Comparison of ENCODE assay signal across 24 mouse cellular contexts in genomic region chr6:32006382-32006781, GRCm38 (mm10). TPM values are rescaled to one million over a fixed set of nuclear protein-coding genes. Genes with fewer than 3 reads are reported as not detected.
"Had no signal": no experiment of that assay in that cellular context is flagged by ENCODE, and none has a peak within 500 bp of the region (broad histone marks: within the 10 kb centered on the region; RNA-seq: fewer than 3 reads in every experiment).

No protein-coding gene starts in this region.

- ATAC-seq: liver, postnatal 0 days; midbrain, embryonic 13.5 days; midbrain, embryonic 15.5 days had no signal

- H3K9me3 ChIP-seq: liver, embryonic 13.5 days; liver, embryonic 15.5 days; midbrain, embryonic 13.5 days; midbrain, embryonic 15.5 days; neural tube, embryonic 12.5 days; stomach, embryonic 15.5 days had no signal

- H3K9ac ChIP-seq: liver, embryonic 13.5 days; liver, embryonic 15.5 days; liver, postnatal 0 days; midbrain, embryonic 13.5 days; midbrain, embryonic 15.5 days; neural tube, embryonic 12.5 days; stomach, embryonic 15.5 days had no signal

- H3K36me3 ChIP-seq: liver, embryonic 13.5 days; liver, embryonic 15.5 days; midbrain, embryonic 13.5 days; midbrain, embryonic 15.5 days; neural tube, embryonic 12.5 days; stomach, embryonic 15.5 days had no signal

- DNase-seq: liver; liver, embryonic 13.5 days; liver, postnatal 0 days; right cerebral cortex, postnatal 14 days; thymus, adult 2 months; thymus, postnatal 25 days; thymus, postnatal 4 days had no signal

- H3K4me2 ChIP-seq: liver, embryonic 11.5 days; liver, embryonic 13.5 days; liver, embryonic 15.5 days; midbrain, embryonic 11.5 days; midbrain, embryonic 13.5 days; midbrain, embryonic 15.5 days; neural tube, embryonic 12.5 days; stomach, embryonic 15.5 days had no signal

- H3K27ac ChIP-seq: liver, embryonic 13.5 days; liver, embryonic 15.5 days; macrophage; midbrain, embryonic 13.5 days; midbrain, embryonic 15.5 days; neural tube, embryonic 12.5 days; stomach, embryonic 15.5 days; stomach, postnatal 0 days had no signal

- H3K27me3 ChIP-seq: liver, embryonic 13.5 days; liver, embryonic 15.5 days; megakaryocyte, embryonic 14.5 days; midbrain, embryonic 13.5 days; midbrain, embryonic 15.5 days; neural tube, embryonic 12.5 days; stomach, embryonic 15.5 days had no signal

- H3K4me1 ChIP-seq: liver, embryonic 13.5 days; liver, embryonic 15.5 days; megakaryocyte, embryonic 14.5 days; midbrain, embryonic 13.5 days; midbrain, embryonic 15.5 days; neural tube, embryonic 12.5 days; stomach, embryonic 15.5 days had no signal

- H3K4me3 ChIP-seq: liver, embryonic 13.5 days; liver, embryonic 15.5 days; megakaryocyte, embryonic 14.5 days; midbrain, embryonic 13.5 days; midbrain, embryonic 15.5 days; neural tube, embryonic 12.5 days; stomach, embryonic 15.5 days had no signal

RNA-seq across cellular contexts. Expression of gene 1700012A03Rik, which starts 43.7 kb away (rescaled TPM):
- total RNA-seq: megakaryocyte progenitor cell, adult 5-6 weeks; midbrain, postnatal 0 days; monocyte, adult 5-6 weeks; neutrophil, adult 5-6 weeks had no signal
- polyA plus RNA-seq: liver, embryonic 11.5 days; liver, embryonic 13.5 days; liver, embryonic 15.5 days; liver, postnatal 0 days; macrophage; midbrain, embryonic 11.5 days; midbrain, embryonic 13.5 days; midbrain, embryonic 15.5 days; midbrain, postnatal 0 days; neural tube, embryonic 12.5 days; neural tube, embryonic 14.5 days; spleen, adult 2 months; stomach, embryonic 15.5 days; stomach, postnatal 0 days; thymus, adult 2 months; urinary bladder, adult 2 months had no signal
